Mouse (Mus musculus) kidney, postnatal 14 days (tissue): ENCODE data around the gene Aspdh.
A peak's percentile ranks its signal among the peaks of the same experiment; 100 is the strongest.

Experiments used
- DNase-seq: peaks from one replicate; pipeline ENCODE4 v3.0.0; 2022; ENCODE audit warnings: mixed read lengths

The Aspdh gene

DNA sequence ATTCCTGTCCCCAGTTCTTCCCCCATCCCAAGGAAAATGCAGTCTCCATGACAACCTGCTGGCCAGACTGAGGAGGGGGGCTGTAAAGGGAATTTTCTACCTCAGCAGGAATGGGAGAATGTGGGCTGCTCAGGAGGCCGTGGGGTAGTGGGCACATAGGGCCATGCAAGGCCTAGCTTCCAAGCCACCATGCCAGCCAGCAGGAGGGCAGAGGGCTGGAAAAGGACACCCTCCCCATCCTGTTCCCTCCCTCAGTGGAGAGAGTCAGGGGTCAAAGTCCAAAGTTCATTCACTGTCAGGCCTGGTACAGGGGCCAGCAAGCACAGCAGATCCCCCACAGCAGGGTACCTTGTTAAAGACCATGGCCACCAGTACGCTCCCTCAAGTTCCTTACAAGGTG lies at the start of gene Aspdh:
Aspdh (plus strand) TSS at position 281 of the 400 bp plus-strand sequence.
- peak; percentile 71 for DNase-seq

DNA sequence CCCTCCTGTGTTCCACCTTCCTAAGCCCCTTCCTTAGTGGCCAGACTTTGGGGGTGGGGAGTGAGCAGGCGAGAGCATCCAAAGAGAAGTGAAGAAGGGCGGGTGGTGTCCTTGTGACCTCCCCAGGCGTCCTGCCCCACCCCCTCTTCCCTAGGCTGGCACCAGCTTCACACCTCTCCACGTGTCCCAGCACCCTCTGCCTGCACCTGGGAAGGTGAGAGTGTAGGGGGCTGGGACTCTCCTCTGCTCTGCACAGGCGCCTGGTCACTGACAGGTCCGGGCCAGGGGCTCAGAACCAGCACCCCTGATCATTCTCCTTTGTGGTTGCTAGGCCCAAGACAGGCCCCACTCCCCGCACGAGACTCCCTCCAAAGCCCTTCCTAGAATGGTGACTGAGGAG lies 37.5 kb upstream of the Aspdh start:
- DNase-seq = no peak

DNA sequence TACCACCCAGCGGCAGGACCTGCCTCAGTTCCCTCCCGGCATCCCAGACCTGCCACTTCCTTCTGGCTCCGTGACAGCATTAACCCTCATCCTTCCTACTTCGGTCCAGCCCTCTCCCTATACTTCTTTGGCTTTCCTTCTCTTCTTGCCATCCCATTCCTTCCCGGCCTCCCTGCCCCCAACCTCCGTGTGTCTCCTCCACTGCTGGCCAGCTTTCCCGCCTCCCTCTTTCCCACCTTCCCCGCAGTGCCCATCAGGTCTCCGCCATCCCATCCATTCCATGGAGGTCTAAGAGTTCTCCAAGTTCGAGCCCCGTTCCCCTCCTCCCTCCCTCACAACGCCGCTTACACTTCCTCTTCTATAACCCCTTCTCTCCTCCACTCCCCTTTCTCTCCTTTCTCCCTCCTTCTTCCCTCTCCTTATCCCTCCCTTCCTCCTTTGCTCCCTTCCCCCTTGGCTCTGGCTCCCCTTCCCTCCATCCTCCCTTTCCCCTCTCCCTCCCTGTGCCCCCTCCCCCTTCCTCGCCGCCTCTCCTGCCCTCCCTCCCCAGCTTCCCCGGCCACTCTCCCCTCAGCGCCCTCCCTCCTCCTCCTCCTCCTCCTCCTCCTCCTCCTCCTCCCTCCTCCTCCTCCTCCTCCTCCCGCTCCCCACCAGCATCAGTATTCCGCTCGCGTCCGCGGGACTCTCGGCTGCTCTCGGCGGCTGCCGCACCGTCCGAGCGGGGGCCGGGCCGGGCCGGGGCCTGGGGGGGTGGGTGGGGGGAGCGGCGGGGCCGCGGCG lies 36.8 kb upstream of the Aspdh start:
- no peak for DNase-seq

DNA sequence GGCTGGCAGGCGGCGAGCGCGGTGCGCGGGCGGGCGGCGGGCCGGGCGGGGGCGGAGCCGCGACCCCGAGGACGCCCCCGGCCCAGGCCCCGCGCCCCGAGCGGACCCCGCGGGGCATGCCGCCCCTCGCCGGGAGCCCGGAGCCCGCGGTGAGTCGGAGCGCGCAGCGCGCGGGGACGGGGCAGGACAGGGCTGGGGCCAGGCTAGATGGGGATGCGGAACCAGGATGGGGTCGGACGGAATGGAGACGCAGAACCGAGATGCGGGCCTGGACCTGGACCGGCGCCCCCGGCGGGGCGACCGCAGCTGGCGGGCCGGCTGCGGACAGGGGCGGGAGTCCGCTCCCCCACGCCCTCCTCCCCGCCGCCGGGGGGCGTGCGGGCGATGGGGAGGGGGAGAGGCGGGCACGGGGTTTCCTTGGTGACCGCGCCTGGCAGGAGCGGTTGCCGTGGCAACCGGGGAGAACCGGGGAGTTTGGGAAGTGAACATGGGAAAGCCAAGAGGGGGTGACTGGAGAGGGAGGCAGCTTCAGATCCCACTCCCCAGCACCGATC lies 36.1 kb upstream of the Aspdh start, which contains the start of gene Lrrc4b:
Lrrc4b (plus strand) TSS at position 51 of the 554 bp plus-strand sequence.
- no peak for DNase-seq

DNA sequence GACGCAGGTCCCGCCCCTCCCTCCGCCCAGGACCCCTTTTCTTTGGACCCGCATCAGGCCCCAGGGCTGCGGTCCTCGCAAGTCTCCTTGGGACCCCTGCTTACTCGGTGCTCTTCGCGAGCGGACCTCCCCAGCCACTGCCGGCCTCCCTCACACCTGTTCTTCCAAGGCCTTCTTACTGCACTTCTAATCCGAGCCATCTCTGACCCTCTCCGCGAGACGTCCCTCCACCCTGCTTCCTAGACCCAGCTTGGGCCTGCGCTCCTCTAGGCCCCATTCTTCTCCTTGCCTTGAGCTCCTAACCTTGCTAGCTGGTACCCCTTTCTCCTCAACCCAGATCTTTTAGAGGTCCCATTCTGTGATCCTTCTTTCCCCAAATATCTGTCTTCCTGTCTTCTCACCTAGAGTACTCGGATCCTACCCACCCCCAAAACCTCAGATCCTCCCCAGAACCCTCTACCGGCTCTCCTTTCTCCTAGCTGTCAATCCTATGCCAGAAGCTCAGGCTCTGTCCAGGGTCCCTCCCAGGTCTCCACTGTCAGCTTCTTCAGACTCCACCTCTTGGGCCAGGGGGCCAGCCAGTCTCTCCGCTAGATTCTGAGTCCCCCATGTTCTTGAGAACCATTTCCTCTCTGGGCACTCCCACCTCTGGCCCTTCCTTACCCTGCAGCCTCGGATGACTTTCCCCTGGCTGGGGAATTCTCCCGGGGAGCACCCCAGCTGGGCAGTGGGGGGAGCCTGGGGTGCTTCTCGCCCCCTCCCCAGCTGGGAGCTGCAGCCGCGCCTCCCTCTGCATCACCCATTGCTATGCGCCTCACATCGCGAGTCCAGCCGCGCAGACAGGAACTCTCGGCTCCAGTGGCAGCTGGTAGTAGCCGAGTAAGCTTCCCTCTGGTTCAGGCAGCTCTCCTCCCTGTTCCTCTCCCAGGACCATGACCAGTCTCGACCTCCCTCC lies 35.4 kb upstream of the Aspdh start:
- DNase-seq = no peak

DNA sequence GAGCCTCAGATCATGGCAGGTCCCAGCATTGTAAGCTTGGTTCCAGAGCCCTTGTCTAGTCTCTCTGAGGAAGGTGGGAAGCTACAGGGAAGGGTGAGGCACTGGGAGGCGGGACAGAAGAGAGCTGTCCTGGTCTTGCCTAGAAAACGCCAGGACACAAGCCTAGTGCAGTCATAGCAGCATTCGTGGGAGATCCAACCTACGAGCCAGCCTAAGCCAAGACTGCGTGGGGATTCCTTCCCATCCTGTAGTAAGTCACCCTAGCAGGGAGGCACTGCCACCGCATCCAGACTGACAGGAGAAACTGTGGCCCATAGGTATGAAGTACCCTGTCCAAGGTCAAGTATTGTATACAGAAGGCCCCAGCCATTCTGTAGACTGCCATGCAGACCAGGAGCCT lies 32.6 kb upstream of the Aspdh start:
- DNase-seq = no peak

DNA sequence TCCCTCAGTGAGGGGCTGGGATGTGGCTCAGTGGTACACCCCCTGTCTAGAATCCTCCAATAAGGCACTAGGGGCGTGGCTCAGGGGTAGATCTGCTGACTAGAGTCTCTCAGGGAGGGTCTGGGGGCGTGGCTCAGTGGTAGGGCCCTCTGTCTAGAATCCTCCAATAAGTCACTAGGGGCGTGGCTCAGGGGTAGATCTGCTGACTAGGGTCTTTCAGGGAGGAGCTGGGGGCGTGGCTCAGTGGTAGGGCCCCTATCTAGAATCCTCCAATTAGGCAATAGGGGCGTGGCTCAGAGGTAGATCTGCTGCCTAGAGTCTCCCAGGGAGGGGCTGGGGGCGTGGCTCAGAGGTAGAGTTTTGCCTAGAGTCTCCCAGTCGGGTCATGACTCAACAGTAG lies 31.8 kb upstream of the Aspdh start:
- no peak for DNase-seq

DNA sequence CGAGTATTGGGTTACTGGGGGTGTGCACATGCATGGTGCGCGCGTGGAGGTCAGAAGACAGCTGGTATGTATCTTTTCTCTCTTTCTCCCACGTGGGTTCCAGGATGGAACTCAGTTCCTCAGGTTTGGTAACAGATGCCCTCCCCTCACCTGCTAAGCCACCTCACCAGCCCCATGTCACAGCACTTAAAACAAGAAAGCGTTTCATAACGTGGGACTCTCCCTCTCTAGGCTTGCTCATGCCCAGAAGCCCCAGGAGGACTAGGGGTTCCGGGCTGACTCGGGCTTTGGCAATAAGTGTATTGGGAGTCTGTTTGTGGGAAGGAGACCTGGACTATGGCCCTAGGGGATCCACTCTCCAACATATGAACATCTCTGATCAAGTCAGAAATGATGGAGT lies 31.1 kb upstream of the Aspdh start:
- DNase-seq = no peak

DNA sequence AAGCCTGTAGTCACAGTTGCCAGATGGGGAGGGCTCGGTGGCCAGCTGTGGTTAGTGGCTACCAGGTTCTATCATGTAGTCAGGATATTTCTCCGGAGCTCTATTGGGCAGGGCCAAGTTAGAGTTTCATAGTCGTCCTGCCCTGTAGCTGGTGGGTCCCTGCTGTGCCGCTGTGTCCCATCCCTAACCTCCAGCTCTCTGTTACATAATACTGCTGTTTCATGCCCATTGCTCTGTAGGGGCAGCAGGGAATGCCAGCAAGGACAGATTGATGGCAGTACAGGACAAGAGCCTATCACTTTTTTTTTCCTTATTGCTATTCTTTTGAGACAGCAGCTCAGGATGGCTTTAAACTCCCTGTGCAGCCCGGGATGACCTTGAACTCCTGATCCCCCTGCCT lies 29.4 kb upstream of the Aspdh start:
- DNase-seq = no peak

DNA sequence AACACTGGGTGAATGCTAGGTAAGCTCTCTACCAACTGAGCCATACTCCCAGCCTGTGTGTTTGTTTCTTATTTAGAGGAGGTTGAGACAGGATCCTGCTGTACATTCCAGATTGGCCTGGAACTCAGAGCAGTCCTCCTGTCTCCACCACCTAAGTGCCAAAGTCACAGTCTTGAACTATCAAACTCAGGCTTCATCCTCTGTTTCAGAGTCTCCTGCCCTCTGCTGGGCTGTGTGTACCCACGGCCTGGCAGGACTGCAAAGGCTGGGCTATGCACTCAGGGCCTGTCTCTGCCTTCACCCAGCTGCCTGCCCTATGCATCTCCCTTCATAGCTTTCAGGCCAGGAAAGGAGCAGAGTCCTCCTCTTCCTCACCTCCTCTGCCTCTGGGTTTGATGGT lies 28.9 kb upstream of the Aspdh start:
- DNase-seq = no peak

DNA sequence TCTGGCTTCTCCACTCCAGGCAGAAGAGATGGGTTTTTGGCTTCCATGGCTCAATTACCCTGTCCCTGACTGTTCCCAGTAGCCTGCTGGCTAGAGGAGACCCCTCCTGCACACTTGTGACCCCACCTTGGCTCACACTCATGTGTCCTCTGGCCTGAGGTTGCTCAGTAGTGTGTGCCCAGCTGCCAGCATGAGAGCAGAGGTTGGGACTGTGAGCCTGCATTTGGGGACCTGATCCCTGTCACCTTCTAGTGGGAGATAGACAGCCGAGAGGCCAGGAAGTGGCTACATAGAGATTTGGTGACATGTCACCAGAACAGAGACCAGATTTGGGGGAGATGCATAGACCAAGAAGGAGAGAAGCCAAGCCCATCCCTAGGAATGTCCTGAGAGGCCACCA lies 28.0 kb upstream of the Aspdh start:
- DNase-seq = no peak

DNA sequence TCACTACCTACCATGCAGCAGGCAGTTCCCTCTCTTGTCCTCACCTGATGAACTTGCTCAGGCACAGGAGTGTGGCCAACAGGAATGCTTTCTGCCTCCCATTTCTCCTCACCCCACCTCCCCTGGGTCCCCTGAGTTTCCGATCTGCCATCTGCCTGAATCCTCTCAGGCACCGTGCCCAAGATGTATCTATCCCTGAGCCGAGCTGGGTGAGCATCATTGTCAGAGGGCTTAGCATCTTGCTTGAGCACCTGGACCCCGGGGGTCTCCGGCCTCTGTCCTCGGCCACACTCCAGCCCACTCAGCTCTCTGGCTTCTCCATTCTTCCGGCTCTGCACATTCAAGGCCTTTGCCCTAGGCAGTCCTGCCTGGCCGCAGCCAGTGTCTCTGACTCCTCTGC lies 27.3 kb upstream of the Aspdh start:
- no peak for DNase-seq

DNA sequence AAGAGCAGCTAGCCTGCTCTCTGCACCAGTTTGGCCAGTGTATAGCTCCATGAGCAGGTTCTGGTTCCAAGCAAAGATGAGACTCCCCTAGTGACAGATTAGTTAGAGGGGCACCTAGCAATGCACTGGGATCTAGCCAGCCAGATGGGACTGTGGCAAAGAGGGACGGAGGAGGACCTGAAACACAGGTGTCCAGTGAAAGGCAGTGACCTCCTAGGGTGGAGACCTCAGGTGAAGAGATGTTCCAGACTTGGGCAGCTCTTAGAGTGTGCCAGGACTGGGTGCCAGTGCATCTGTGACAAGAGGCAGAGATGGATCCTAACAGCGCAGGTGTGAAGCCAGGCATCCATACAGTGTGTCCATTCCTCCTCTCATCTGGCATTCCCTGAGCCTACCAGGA lies 25.5 kb upstream of the Aspdh start:
- DNase-seq = no peak

DNA sequence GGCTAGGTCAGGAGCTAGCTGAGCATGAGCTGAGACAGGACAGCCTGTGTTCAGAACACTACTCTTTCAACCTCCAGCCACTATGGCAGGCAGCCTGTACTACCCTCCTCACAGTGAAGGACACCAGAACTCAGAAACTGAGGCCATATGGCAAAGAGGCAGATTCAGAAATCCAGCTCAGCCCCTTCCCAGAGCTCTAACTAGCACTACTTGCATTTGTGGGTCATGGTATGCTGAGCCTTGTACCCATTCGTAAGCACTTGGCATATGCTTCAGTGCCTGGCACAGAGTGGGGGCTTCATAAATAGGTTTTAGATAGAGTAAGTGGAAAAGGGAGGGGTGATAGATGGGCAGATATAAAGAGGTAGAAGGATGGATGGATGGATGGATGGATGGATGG lies 24.7 kb upstream of the Aspdh start:
- DNase-seq = no peak

DNA sequence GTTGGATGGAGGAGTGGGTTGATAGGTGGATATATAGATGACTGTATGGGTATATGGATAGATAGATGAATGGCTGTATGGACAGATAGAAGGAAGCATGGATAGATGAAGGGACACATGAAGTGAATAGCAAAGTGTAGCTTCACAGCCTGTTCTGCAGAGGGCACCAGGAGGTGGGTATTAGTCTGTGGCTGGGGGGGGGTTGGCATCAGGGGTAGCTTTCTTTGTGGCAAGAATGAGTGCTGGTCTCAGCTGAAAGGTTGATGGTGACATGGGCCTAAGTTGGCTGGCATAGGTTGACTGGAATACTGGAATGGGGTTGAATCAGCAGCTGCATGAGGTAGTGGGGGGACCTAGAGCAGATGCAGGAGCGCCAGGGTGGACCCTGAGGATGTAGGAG lies 24.0 kb upstream of the Aspdh start:
- no peak for DNase-seq

DNA sequence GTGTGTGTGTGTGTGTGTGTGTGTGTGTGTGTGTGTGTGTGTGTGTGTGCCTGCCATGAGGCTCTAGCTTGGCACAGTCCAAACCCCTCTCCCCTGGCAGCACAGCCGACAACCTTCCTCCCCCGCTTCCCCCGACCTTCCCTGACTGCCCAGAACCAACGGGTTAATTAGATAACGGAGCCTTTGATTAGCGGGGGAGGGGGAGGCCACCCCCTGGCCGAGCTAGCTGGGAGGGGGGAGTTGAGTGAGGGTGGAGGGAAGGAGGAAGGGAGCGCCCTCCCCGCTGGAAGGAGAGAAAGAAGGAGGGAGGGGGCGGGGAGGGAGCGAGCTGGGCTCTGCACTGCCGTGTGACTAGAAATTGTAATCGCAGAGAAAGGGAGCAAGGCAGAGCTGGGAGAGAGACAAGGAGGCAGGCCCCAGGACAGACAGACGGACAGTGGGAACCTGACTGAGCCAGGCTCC lies 23.5 kb upstream of the Aspdh start:
- no peak for DNase-seq

DNA sequence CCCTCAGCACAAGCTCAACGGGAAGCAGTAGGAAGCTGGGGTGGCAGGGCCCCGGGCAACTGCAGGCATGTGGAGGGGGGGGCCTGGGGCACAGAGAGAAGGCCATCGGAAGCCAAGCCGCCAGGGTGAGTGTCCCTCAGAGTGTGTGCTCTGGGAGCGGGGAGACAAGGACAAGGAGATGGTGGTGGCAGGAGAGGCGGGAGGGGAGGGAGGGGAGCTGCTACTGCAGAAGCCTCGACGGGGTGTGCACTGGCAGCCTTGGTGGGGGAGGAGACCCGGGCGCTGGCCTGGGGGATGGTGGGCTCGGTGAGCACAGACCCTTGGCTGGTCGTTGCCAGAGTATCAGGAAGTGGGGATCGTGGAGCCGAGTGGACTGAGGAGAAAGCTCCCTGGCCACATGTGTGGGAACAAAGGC lies 22.8 kb upstream of the Aspdh start:
- no peak for DNase-seq

DNA sequence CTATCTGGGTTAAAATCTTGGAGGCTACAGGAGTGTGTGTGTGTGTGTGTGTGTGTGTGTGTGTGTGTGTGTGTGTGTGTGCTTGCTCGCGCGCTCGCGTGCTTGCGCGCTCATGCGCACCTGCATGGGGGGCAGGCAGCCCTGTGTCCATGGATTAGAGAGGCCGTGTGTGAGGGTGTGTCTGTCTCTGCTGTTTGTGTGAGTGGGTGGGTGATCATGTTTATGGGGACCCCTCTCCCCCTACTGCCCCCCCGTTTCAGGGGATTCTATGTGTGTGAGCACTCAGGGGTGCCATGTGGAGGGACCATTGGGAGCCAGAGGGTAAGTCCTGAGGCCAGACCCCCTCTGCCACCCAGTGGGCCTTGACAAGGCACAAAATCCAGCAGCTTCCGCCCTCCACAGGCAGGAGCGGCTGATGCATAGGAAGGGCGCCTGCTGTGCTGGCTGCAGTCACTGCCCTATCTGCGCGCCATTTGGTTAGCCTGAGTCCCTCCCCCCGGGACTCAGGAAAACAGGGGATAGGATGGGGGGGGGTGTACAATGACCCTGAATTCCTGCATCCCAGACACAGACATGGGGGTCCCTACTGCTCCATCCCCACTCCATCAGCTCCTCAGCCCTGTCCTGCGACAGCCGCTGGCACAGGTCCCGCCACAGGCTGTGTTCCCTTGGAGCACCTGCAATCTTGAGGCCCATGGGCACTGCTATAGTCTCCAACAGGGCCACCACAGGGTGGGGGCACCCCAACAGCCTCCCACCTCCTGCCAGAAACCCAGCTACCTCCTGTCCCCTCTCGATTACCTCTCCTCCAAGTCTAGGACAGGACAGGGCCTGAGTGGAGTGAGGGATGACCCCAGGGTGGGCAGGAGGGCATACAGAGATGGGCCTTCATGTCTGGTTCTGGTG lies 21.7 kb upstream of the Aspdh start:
- DNase-seq = no peak

DNA sequence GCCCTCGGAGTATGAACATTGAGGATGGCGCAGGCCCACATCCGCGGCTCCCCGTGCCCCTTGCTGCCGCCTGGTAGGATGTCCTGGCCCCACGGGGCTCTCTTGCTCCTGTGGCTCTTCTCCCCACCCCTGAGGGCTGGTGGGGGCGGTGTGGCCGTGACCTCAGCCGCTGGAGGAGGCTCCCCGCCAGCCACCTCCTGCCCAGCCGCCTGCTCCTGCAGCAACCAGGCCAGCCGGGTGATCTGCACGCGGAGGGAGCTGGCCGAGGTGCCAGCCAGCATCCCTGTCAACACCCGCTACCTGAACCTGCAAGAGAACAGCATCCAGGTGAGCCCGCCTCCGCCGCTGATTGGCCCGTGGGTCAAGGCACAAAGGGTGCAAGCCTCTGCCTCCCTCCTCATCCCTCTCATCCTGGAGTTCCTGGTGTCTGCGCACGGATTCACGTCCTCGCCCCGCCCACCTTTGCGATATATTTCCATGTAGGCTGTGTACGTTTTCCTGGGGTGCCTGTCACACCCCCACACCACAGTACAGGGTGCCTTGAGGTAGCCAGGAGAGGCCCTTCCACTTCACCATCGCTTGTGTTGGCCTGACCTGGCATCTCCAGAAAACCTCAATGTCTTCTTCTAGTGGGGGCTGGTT lies 20.2 kb upstream of the Aspdh start:
- no peak for DNase-seq

DNA sequence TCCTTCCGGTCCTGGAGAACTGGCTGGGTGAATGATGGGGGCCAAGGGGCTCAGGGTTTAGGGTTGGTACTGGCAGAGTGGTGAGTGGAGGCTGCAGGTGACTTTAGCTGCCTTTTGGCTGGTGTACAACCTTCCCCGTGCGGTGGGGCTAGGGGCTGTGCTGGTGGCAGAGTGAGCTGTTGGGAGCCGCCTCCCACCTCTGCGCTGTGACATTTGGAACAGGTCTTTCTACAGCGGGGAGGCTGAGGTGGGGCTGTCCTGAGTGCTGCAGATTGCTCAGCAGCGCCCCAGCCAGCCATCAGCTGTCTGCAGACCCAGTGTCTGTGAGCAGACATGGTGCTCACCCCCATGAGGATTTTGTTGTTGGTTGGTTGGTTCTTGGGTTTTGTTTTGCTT lies 19.7 kb upstream of the Aspdh start:
- no peak for DNase-seq

DNA sequence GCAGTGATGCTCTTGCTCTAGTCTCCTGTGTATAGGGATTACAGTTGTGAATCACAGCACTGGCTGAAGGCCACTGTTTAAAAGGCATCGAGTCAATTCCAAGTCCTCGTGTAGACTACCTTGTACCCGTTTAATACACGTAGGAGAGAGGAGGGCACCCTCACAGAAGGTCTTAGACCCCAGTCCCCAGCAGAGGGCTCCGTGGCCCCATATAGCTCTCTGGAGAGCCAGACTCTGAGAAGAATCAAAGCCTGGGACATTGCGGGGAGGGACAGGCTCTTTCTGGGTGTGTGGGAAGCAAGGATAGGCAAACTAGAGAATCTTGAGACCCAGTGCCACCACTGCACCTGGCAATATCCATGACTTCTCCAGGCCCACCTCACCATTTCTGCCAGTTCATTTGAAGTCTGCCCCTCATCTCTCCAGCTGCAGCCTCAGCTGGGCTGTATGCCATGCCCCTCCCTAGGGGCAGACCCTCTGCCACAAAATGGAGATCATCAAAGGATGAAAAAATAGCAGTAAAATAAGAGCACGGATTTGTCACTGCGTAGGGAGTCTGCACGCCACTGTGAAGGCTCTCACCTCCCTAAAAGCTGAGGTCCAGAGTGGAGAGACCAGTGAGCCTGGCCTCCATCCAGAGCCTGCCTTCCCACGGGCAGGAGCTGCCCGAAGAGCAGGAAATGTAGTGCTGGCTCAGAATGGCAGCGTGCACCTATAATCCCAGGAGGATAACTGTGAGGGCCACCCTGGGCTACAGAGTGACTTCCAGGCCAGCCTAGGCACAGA lies 18.9 kb upstream of the Aspdh start:
- DNase-seq = no peak
